Mouse (Mus musculus) limb, embryonic 14.5 days (tissue): ENCODE results near the gene Mark3. TPM values are rescaled to one million over a fixed set of nuclear protein-coding genes. Genes with fewer than 3 reads are reported as not detected.
"Not testable (repeated sequence)": the region's sequence is repeated elsewhere in the genome, so short reads cannot be mapped to it uniquely, and the experiment has no call there.

Experiments
- ATAC-seq: fragments of 200-750 bp; cut with Nextera tagmentation; 2 replicates; pipeline ENCODE4 v1.8.0; 2017; ENCODE audit warnings: low read depth, moderate number of reproducible peaks, moderate TSS enrichment; ENCODE audit not compliant: low FRiP score
- DNase-seq: peaks from one replicate; pipeline ENCODE4 v3.0.0-alpha.2; 2015; ENCODE audit warnings: low spot score
- H3K27ac ChIP-seq: fragments of 300-500 bp; sonication (generic); replicated peaks from 2 replicates; pipeline ENCODE4 v1.5.1; 2014; ENCODE audit warnings: low read depth, mild to moderate bottlenecking, low read length, moderate library complexity, mixed read lengths
- H3K27me3 ChIP-seq: fragments of 300-500 bp; sonication (generic); 2 replicates; pipeline ENCODE4 v1.6.1; 2014; ENCODE audit warnings: low read length, mixed read lengths; ENCODE audit not compliant: control insufficient read depth, insufficient read depth
- H3K36me3 ChIP-seq: fragments of 300-500 bp; sonication (generic); 2 replicates; pipeline ENCODE4 v1.6.1; 2014; ENCODE audit warnings: mild to moderate bottlenecking, low read length, moderate library complexity, mixed read lengths; ENCODE audit not compliant: control insufficient read depth, insufficient read depth
- H3K4me1 ChIP-seq: fragments of 300-500 bp; sonication (generic); 2 replicates; pipeline ENCODE4 v1.6.1; 2014; ENCODE audit warnings: antibody characterized with exemption, low read length, mixed read lengths; ENCODE audit not compliant: control insufficient read depth, insufficient read depth
- H3K4me2 ChIP-seq: fragments of 300-500 bp; sonication (generic); replicated peaks from 2 replicates; pipeline ENCODE4 v1.6.1; 2014; ENCODE audit warnings: low read depth, mild to moderate bottlenecking, low read length, moderate library complexity; ENCODE audit not compliant: severe bottlenecking
- H3K4me3 ChIP-seq: fragments of 300-500 bp; sonication (generic); replicated peaks from 2 replicates; pipeline ENCODE4 v1.5.1; 2014; ENCODE audit warnings: low read length
- H3K9ac ChIP-seq: fragments of 300-500 bp; sonication (generic); 2 replicates; pipeline ENCODE4 v1.6.1; 2014; ENCODE audit warnings: mild to moderate bottlenecking, low read depth, low read length, moderate library complexity; ENCODE audit not compliant: severe bottlenecking
- H3K9me3 ChIP-seq: fragments of 300-500 bp; sonication (generic); 2 replicates; pipeline ENCODE4 v1.6.1; 2016; ENCODE audit warnings: low read length; ENCODE audit not compliant: control insufficient read depth
- POLR2A ChIP-seq: fragments of 200-500 bp; IDR thresholded peaks from 2 replicates; pipeline ENCODE4 v1.8.0; 2012; ENCODE audit warnings: inconsistent platforms, mild to moderate bottlenecking, moderate library complexity, borderline replicate concordance; ENCODE audit not compliant: insufficient read depth, insufficient read length; ENCODE audit errors: extremely low read depth
- WGBS: fragments of 180-500 bp; shearing (Covaris S2); extraction: QIAGEN DNeasy Blood & Tissue Kit; methylation state at CpG from one replicate; pipeline ENCODE4 v1.1.7; 2014; 5-methylcytosine and 5-hydroxymethylcytosine counted together
- polyA plus RNA-seq, 2 experiments: library from polyadenylated mRNA; depleted of rRNA in 1 of 2; stranded (reverse) in 1 of 2; unstranded in 1 of 2; fragments of >200 nt; fragmentation: Nextera tagmentation in 1 of 2; extraction: Ambion mirVana in 1 of 2; gene quantifications; 2 replicates each; pipeline versions ENCODE4 v1.2.1 to v1.2.3; 2012 to 2014

Mark3 gene
- polyA plus RNA-seq, 2 experiments: 49.8 to 80.5 TPM

- H3K36me3 ChIP-seq: peaks cover 29% of the 10 kb centered on the region
Observed at GRCm38 (mm10) chr12:111660628-111661027, 86.3 kb downstream of the Mark3 start.

DNA sequence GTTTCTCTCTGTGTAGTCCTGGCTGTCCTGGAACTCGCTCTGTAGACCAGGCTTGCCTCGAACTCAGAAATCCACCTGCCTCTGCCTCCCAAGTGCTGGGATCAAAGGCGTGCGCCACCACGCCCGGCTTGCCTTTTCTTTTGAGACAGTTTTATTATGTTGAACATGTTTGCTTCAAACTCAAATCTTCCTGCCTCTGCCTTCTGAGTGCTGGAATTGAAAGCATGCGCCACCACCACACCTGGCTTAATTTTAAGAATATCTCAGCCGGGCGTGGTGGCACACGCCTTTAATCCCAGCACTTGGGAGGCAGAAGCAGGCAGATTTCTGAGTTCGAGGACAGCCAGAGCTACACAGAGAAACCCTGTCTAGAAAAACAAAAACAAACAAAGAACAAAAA is 87.2 kb downstream of the Mark3 start:
- peaks cover 21% of the 10 kb centered on the region for H3K36me3 ChIP-seq
- ATAC-seq: not testable (repeated sequence)
- 95% methylated on average over 11 of the region's 11 CpGs for WGBS

More at GRCm38 (mm10) chr12:111660628-111661027, 86.3 kb downstream of the Mark3 start:
- Histone ChIP-seq H3K4me1 (no peaks in the 10 kb centered on the region), H3K9me3 (no peaks in the 10 kb centered on the region), H3K4me2 (no peak overlapping the region), H3K27ac (no peak overlapping the region), H3K27me3 (no peaks in the 10 kb centered on the region), H3K4me3 (no peak overlapping the region), H3K9ac (no peak overlapping the region)
- TF ChIP-seq POLR2A: no peak
- DNase-seq (no peak), ATAC-seq (no peak)
- WGBS: 96% methylated on average over 1 of the region's 1 CpGs

DNA sequence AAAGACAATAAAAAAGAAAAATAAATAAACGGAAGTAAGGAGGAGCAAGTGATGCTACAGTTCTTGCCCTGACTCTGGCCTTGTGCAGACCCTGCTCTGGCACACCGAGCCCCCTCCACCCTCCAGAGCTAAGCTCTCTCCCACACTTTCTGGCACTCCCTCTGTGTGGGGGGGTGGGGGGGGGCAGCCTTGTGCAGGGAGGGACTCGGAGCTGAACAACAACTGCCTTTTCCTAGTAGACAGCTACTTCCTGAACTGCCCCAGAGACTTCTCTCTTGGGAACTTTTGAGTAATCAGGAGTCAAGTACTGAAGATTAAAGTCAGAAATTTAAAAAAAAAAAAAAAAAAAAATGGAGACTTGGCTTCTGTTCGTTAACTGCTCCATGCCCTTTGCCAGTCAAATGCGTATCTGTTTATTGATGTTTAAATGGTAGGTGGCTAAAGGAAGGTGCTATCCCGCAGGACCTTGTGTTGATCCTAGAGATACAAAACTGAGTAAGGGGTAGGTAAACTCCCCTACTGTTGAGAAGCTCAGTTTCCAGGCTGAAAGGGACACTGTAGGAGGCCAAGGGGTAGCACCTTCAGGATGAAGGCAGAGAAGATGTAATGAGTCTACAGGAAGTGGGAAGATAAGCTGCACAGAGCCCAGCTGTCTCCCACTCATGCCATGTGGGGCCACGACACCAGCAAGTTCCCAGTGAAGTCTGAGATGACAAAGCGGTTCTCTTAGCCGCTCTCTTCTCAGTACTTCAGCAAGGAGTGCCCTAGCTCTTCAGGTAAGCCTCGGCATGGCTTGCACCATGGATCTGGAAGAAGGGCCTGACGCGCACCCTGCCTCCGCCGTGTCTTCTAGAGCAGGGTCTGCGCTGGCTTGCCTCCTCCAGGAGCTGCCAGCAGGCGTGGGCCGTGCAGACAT is 89.2 kb downstream of the Mark3 start:
- Histone ChIP-seq H3K9ac (no peak overlapping the region), H3K4me1 (peaks cover 3% of the 10 kb centered on the region; the same call in 1 of the 2 replicates), H3K27ac (no peak overlapping the region), H3K4me3 (no peak overlapping the region), H3K9me3 (no peaks in the 10 kb centered on the region), H3K4me2 (no peak overlapping the region), H3K36me3 (peaks cover 5% of the 10 kb centered on the region), H3K27me3 (no peaks in the 10 kb centered on the region)
- DNase-seq (no peak), ATAC-seq (no peak)
- TF ChIP-seq POLR2A: no peak
- WGBS: 67% methylated on average over 17 of the region's 17 CpGs

More for the DNA sequence above, 87.2 kb downstream of the Mark3 start:
- not testable (repeated sequence) for H3K4me1 ChIP-seq, H3K27me3 ChIP-seq, H3K4me2 ChIP-seq, H3K27ac ChIP-seq, H3K9ac ChIP-seq, DNase-seq, H3K9me3 ChIP-seq, H3K4me3 ChIP-seq

DNA sequence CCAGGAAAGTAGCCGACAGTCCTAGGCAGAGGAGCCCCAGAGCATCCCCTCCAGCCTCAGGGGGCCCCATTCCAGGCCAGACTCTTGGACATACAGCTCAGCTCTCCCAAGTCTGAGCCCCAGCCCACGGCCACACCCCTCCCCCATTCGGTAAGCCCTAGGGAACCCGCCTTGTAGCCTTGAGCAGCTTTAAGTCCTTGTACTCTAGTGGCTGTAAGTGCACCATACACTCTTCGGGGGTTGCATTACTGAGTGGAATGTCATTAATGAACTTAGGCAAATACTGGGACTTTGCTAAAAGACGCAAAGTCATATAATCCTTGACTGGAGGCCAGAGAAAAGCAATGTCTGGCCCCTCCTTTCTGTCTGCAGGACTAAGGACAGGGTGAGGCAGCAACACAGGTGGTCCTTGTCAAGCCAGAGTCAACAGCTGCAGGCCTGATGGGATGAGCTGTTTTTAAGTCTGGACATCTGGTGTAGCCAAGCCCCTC is 89.9 kb downstream of the Mark3 start:
- Histone ChIP-seq H3K27ac (no peak overlapping the region), H3K4me1 (peaks cover 9% of the 10 kb centered on the region; the same call in 1 of the 2 replicates), H3K36me3 (peaks cover 5% of the 10 kb centered on the region), H3K9me3 (no peaks in the 10 kb centered on the region), H3K4me3 (no peak overlapping the region), H3K9ac (no peak overlapping the region), H3K27me3 (no peaks in the 10 kb centered on the region), H3K4me2 (no peak overlapping the region)
- peak; percentile 63 for ATAC-seq
- 40% methylated on average over 6 of the region's 6 CpGs for WGBS
- DNase-seq: peak; percentile 63
- no peak for TF ChIP-seq POLR2A

DNA sequence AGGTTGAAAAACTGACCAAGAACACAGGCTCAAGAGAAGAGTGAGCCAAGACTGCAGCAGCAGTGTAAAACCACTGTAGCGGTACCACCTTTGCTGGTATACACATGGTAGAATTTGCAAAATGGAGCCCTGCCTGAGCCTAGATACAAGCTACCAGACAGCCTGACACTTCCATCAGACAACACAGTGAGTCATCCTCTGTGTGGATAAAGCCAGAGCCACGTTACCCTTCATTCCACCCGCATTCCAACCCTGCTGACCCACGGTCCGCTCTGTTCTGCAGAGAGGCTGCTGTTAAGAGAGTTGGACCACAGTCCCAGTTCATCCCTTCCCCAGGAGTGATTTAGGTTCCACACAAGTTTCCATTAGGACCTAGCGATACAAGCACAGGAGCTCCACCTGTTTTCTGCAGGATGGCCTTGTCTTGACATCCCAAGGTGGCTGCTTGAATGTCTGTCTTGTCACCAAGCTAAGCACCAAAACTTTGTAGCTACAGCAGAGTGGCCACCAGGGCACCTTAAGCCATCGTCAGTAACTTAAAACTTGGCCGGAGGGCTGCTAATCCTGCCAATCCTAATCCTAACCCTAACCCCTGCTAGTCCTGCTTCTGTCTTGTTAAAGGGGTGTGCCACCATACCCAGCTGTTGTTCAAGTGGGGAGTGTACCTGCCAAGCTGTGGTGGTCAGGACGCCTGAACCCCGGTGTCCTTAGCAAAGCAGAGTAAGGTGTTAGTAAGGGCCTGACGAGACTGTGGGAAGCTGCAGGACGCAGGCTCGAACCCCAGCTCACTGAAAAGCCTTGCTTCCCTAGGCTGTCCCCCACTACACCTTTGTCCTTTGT is 90.9 kb downstream of the Mark3 start:
- Histone ChIP-seq H3K9ac (no peak overlapping the region), H3K4me3 (no peak overlapping the region), H3K36me3 (peaks cover 2% of the 10 kb centered on the region), H3K27me3 (peaks cover 4% of the 10 kb centered on the region), H3K27ac (no peak overlapping the region), H3K4me2 (no peak overlapping the region), H3K9me3 (no peaks in the 10 kb centered on the region), H3K4me1 (peaks cover 9% of the 10 kb centered on the region; the same call in 1 of the 2 replicates)
- WGBS: 78% methylated on average over 13 of the region's 13 CpGs
- DNase-seq: no peak
- no peak for ATAC-seq
- TF ChIP-seq POLR2A: no peak
